Mouse (Mus musculus) limb, embryonic 14.5 days (tissue): ENCODE measurements around the gene Lsm11. TPM values are rescaled to one million over a fixed set of nuclear protein-coding genes. Genes with fewer than 3 reads are reported as not detected.

Experiments used
- ATAC-seq: fragments of 200-750 bp; cut with Nextera tagmentation; 2 replicates; pipeline ENCODE4 v1.8.0; 2017; ENCODE audit warnings: low read depth, moderate number of reproducible peaks, moderate TSS enrichment; ENCODE audit not compliant: low FRiP score
- DNase-seq: peaks from one replicate; pipeline ENCODE4 v3.0.0-alpha.2; 2015; ENCODE audit warnings: low spot score
- H3K27ac ChIP-seq: fragments of 300-500 bp; sonication (generic); replicated peaks from 2 replicates; pipeline ENCODE4 v1.5.1; 2014; ENCODE audit warnings: low read depth, mild to moderate bottlenecking, low read length, moderate library complexity, mixed read lengths
- H3K27me3 ChIP-seq: fragments of 300-500 bp; sonication (generic); 2 replicates; pipeline ENCODE4 v1.6.1; 2014; ENCODE audit warnings: low read length, mixed read lengths; ENCODE audit not compliant: control insufficient read depth, insufficient read depth
- H3K36me3 ChIP-seq: fragments of 300-500 bp; sonication (generic); 2 replicates; pipeline ENCODE4 v1.6.1; 2014; ENCODE audit warnings: mild to moderate bottlenecking, low read length, moderate library complexity, mixed read lengths; ENCODE audit not compliant: control insufficient read depth, insufficient read depth
- H3K4me1 ChIP-seq: fragments of 300-500 bp; sonication (generic); 2 replicates; pipeline ENCODE4 v1.6.1; 2014; ENCODE audit warnings: antibody characterized with exemption, low read length, mixed read lengths; ENCODE audit not compliant: control insufficient read depth, insufficient read depth
- H3K4me2 ChIP-seq: fragments of 300-500 bp; sonication (generic); replicated peaks from 2 replicates; pipeline ENCODE4 v1.6.1; 2014; ENCODE audit warnings: low read depth, mild to moderate bottlenecking, low read length, moderate library complexity; ENCODE audit not compliant: severe bottlenecking
- H3K4me3 ChIP-seq: fragments of 300-500 bp; sonication (generic); replicated peaks from 2 replicates; pipeline ENCODE4 v1.5.1; 2014; ENCODE audit warnings: low read length
- H3K9ac ChIP-seq: fragments of 300-500 bp; sonication (generic); 2 replicates; pipeline ENCODE4 v1.6.1; 2014; ENCODE audit warnings: mild to moderate bottlenecking, low read depth, low read length, moderate library complexity; ENCODE audit not compliant: severe bottlenecking
- H3K9me3 ChIP-seq: fragments of 300-500 bp; sonication (generic); 2 replicates; pipeline ENCODE4 v1.6.1; 2016; ENCODE audit warnings: low read length; ENCODE audit not compliant: control insufficient read depth
- POLR2A ChIP-seq: fragments of 200-500 bp; IDR thresholded peaks from 2 replicates; pipeline ENCODE4 v1.8.0; 2012; ENCODE audit warnings: inconsistent platforms, mild to moderate bottlenecking, moderate library complexity, borderline replicate concordance; ENCODE audit not compliant: insufficient read depth, insufficient read length; ENCODE audit errors: extremely low read depth
- WGBS: fragments of 180-500 bp; shearing (Covaris S2); extraction: QIAGEN DNeasy Blood & Tissue Kit; methylation state at CpG from one replicate; pipeline ENCODE4 v1.1.7; 2014; 5-methylcytosine and 5-hydroxymethylcytosine counted together
- polyA plus RNA-seq, 2 experiments: library from polyadenylated mRNA; depleted of rRNA in 1 of 2; stranded (reverse) in 1 of 2; unstranded in 1 of 2; fragments of >200 nt; fragmentation: Nextera tagmentation in 1 of 2; extraction: Ambion mirVana in 1 of 2; gene quantifications; 2 replicates each; pipeline versions ENCODE4 v1.2.1 to v1.2.3; 2012 to 2014

Lsm11 gene
- polyA plus RNA-seq, 2 experiments, result 7.2 to 8.2 TPM

DNA sequence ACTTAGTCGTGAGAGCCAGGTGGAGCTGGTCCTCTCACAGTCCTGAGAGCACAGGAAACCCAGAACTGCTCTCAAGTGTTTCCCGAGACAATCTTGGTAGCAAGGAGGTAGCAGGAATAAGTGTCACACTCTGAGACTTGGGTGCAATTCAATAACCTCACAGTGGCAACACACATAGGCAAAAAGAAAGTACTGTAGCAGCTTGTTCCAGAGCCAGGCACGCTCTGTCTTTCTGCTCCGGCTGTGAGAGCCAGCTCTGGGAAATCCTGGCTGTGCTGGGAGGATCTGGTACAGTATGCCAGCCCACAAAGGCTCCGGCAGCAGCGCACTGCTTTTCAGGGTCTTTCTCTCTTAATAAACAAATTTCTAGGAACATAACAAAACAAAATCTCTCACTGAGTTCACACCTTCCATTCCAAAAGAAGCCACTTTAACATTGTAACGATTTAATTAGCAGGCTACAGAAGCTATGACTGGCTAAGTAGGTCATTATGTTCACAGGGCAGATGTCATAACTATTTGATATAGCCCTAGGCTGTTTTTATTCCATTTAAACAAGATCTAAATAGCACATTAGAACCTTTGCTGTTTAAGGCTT, 1.5 kb downstream of the Lsm11 start:
- Histone ChIP-seq H3K36me3 (peaks cover 7% of the 10 kb centered on the region; the same call in 1 of the 2 replicates), H3K9ac (peak overlapping the region; percentile 83), H3K27ac (no peak overlapping the region), H3K27me3 (no peaks in the 10 kb centered on the region), H3K4me3 (peak overlapping the region; percentile 82), H3K9me3 (no peaks in the 10 kb centered on the region), H3K4me1 (peaks cover 8% of the 10 kb centered on the region; the same call in 1 of the 2 replicates), H3K4me2 (peak overlapping the region; percentile 90)
- ATAC-seq (no peak), DNase-seq (no peak)
- 46% methylated on average over 7 of the region's 7 CpGs for WGBS
- TF ChIP-seq POLR2A, result no peak

DNA sequence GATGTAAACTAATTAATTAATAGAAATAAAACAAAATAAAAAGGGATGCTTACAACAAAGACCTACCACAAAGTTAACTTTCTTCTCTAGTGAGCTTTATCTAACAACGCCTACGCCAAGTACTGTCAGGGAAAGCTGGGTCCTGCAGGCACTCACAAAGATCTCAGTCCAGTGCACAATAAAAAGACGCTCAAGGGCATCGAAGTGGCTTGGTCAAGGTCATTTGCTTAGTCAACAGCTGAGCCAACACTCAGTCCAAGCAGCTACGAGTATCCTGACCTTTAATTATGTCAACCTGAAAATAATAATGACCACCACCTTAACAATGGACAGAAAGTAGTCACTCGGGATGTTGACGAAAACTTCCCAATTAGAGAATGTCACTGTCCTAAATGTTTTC, 2.5 kb downstream of the Lsm11 start:
- no peak overlapping the region for H3K27ac ChIP-seq
- TF ChIP-seq POLR2A, result no peak
- H3K36me3 ChIP-seq, result no peaks in the 10 kb centered on the region; the same call in 1 of the 2 replicates
- no peak overlapping the region for H3K9ac ChIP-seq
- H3K9me3 ChIP-seq, result no peaks in the 10 kb centered on the region
- peaks cover 8% of the 10 kb centered on the region; the same call in 1 of the 2 replicates for H3K4me1 ChIP-seq
- no peak overlapping the region for H3K4me3 ChIP-seq
- no peak for DNase-seq
- WGBS, result 84% methylated on average over 7 of the region's 7 CpGs
- no peak overlapping the region for H3K4me2 ChIP-seq
- no peaks in the 10 kb centered on the region for H3K27me3 ChIP-seq
- ATAC-seq, result no peak

- H3K9me3 ChIP-seq, result no peaks in the 10 kb centered on the region
- no peak for TF ChIP-seq POLR2A
- H3K4me1 ChIP-seq, result peaks cover 8% of the 10 kb centered on the region; the same call in 1 of the 2 replicates
- WGBS, result 93% methylated on average over 8 of the region's 8 CpGs
- no peak overlapping the region for H3K4me3 ChIP-seq
- DNase-seq, result no peak
- H3K36me3 ChIP-seq, result peaks cover 20% of the 10 kb centered on the region
- no peak overlapping the region for H3K4me2 ChIP-seq
- no peak for ATAC-seq
- H3K9ac ChIP-seq, result no peak overlapping the region
- H3K27ac ChIP-seq, result no peak overlapping the region
- H3K27me3 ChIP-seq, result no peaks in the 10 kb centered on the region
These were observed 5.8 kb downstream of the Lsm11 start for GRCm38 (mm10) chr11:45938917-45939316.

DNA sequence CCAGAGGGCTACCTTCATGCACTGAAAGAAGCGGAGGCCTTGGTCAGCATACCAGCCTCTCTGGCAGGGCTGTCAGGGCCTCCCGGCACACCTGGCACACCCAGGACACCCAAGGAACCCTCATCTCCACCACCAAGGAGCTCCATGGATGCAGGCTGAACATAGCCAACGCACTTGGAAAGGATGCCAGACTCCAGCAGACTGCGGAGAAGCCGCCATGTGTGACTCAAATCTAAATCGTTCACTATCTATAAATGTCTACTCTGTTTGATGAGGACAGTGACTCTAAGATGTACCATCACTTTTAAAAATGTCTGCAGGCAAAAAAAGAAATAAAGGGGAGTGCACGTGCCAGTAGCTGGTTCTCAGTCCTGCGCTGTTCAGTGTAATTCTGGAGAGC, 7.3 kb downstream of the Lsm11 start:
- WGBS, result 95% methylated on average over 8 of the region's 8 CpGs
- Histone ChIP-seq H3K27me3 (no peaks in the 10 kb centered on the region), H3K9ac (no peak overlapping the region), H3K4me3 (no peak overlapping the region), H3K9me3 (no peaks in the 10 kb centered on the region), H3K4me2 (no peak overlapping the region), H3K27ac (no peak overlapping the region), H3K36me3 (peaks cover 34% of the 10 kb centered on the region), H3K4me1 (no peaks in the 10 kb centered on the region)
- ATAC-seq (no peak), DNase-seq (no peak)
- TF ChIP-seq POLR2A, result no peak

GRCm38 (mm10) chr11:45932771-45933170, 12.0 kb downstream of the Lsm11 start:
- no peak overlapping the region for H3K4me2 ChIP-seq
- peaks cover 58% of the 10 kb centered on the region for H3K36me3 ChIP-seq
- no peaks in the 10 kb centered on the region for H3K27me3 ChIP-seq
- no peak overlapping the region for H3K4me3 ChIP-seq
- no peak for DNase-seq
- H3K27ac ChIP-seq, result no peak overlapping the region
- H3K9me3 ChIP-seq, result no peaks in the 10 kb centered on the region
- no peak overlapping the region for H3K9ac ChIP-seq
- H3K4me1 ChIP-seq, result no peaks in the 10 kb centered on the region
- no peak for TF ChIP-seq POLR2A
- no peak for ATAC-seq
- WGBS, result 89% methylated on average over 10 of the region's 10 CpGs
